Mouse (Mus musculus) MEL (cell line): ENCODE measurements at regions not wholly inside any gene's neighbourhood (a gene's known extent, or its start where the extent isn't known, plus 50 kb on each side); places are given as distances from the start of the nearest gene placed in this dataset.

Experiments
- CHD2 ChIP-seq: IDR thresholded peaks from 2 replicates; pipeline ENCODE4 v1.6.1; 2011; ENCODE audit warnings: low read length, improper control_type of control experiment
- CTCF ChIP-seq, 3 experiments: IDR thresholded peaks in 2 of 3; conservative IDR thresholded peaks in 1 of 3; 2 replicates each; pipeline ENCODE4 v1.5.1; 2011 to 2012; ENCODE audit warnings: low read length in 3 of 3, low read depth in 2 of 3, mild to moderate bottlenecking in 2 of 3, improper control_type of control experiment in 1 of 3, inconsistent platforms in 1 of 3, mixed read lengths in 1 of 3, moderate library complexity in 1 of 3; ENCODE audit not compliant: control insufficient read depth in 1 of 3, insufficient read depth in 1 of 3, poor library complexity in 1 of 3, severe bottlenecking in 1 of 3
- EP300 ChIP-seq, 2 experiments: IDR thresholded peaks; 2 replicates each; pipeline ENCODE4 v1.6.1; 2011; ENCODE audit warnings: improper control_type of control experiment in 2 of 2, low read length in 2 of 2, low read depth in 1 of 2, mild to moderate bottlenecking in 1 of 2
- POLR2AphosphoS5 ChIP-seq: IDR thresholded peaks from 2 replicates; pipeline ENCODE4 v1.6.1; 2012; ENCODE audit warnings: low read depth, borderline replicate concordance, mild to moderate bottlenecking, inconsistent platforms, low read length, moderate library complexity, mixed read lengths
- ZMIZ1 ChIP-seq: IDR thresholded peaks from 2 replicates; pipeline ENCODE4 v1.6.1; 2012; ENCODE audit warnings: low read depth, mild to moderate bottlenecking, inconsistent platforms, low read length, improper control_type of control experiment, moderate library complexity

- TF ChIP-seq CTCF (IDR thresholded peaks at IDR 0.05 in 2 of 3, conservative IDR thresholded peaks at IDR 0.05 in 1 of 3; ENCODE audit: control insufficient read depth in 1 of 3, insufficient read depth in 1 of 3, low read depth in 2 of 3, low read length in 3 of 3, poor library complexity in 1 of 3, severe bottlenecking in 1 of 3) (no peak), EP300 (IDR thresholded peaks at IDR 0.05; ENCODE audit: low read depth in 1 of 2, low read length in 2 of 2) (no peak), CHD2 (no peak), ZMIZ1 (no peak), POLR2AphosphoS5 (no peak)
Observed at GRCm38 (mm10) chr4:10031764-10032163, 842.5 kb upstream of the 2610301B20Rik start.
